Mouse (Mus musculus) stomach, postnatal 0 days (tissue): ENCODE results near the gene Tspan13.

Experiments
- CTCF ChIP-seq: IDR thresholded peaks from 2 replicates; pipeline ENCODE4 v1.5.1; 2016; ENCODE audit warnings: antibody characterized with exemption, low read depth, mild to moderate bottlenecking, moderate library complexity
- EP300 ChIP-seq: optimal IDR thresholded peaks from 2 replicates; pipeline ENCODE3; 2016; ENCODE audit warnings: antibody characterized with exemption

GRCm38 (mm10) chr12:36041703-36042347 is 475 bp downstream of the Tspan13 start:
- TF ChIP-seq CTCF: peak; percentile 58
- no peak for TF ChIP-seq EP300
